Mouse (Mus musculus): ENCODE results near the gene Dnase2b. TPM values are rescaled to one million over a fixed set of nuclear protein-coding genes. Genes with fewer than 3 reads are reported as not detected.

Dnase2b gene
- polyA plus RNA-seq (2012; ENCODE audit: insufficient read depth, low replicate concordance): not detected in 2 replicates

- TF ChIP-seq GATA1 (IDR thresholded peaks at IDR 0.05; ENCODE audit: borderline replicate concordance, low read length) (no peak), FLI1 (IDR thresholded peaks at IDR 0.05; ENCODE audit: low read length) (no peak)
- no peaks in the 10 kb centered on the region for H3K36me3 ChIP-seq (replicated peaks; ENCODE audit: low read length)
- H3K9me3 ChIP-seq: no peaks in the 10 kb centered on the region
- no peak within 1 kb of the TSS for H3K4me3 ChIP-seq (replicated peaks)
- peaks cover 6% of the 10 kb centered on the region for H3K27me3 ChIP-seq (replicated peaks)
- peaks cover 9% of the 10 kb centered on the region for H3K4me1 ChIP-seq
These were observed at the start of gene Dnase2b for GRCm38 (mm10) chr3:146615496-146615895. Gene Dnase2b (minus strand): TSS chr3:146615596.

GRCm38 (mm10) chr3:146661907-146662306 is 46.5 kb upstream of the Dnase2b start:
- Histone ChIP-seq H3K4me1 (peaks cover 31% of the 10 kb centered on the region), H3K27me3 (replicated peaks) (no peaks in the 10 kb centered on the region), H3K4me3 (replicated peaks) (no peak overlapping the region), H3K36me3 (replicated peaks; ENCODE audit: low read length) (no peaks in the 10 kb centered on the region), H3K9me3 (0 out of 2 replicates have a peak, but pooled peaks cover 5% of the 10 kb centered on the region)
- TF ChIP-seq GATA1 (IDR thresholded peaks at IDR 0.05; ENCODE audit: borderline replicate concordance, low read length) (no peak), FLI1 (IDR thresholded peaks at IDR 0.05; ENCODE audit: low read length) (no peak)

GRCm38 (mm10) chr3:146661001-146661400 is 45.6 kb upstream of the Dnase2b start:
- no peaks in the 10 kb centered on the region for H3K36me3 ChIP-seq (replicated peaks; ENCODE audit: low read length)
- no peak for TF ChIP-seq GATA1 (IDR thresholded peaks at IDR 0.05; ENCODE audit: borderline replicate concordance, low read length)
- no peak for TF ChIP-seq FLI1 (IDR thresholded peaks at IDR 0.05; ENCODE audit: low read length)
- no peak overlapping the region for H3K4me3 ChIP-seq (replicated peaks)
- H3K27me3 ChIP-seq (replicated peaks): no peaks in the 10 kb centered on the region
- 0 out of 2 replicates have a peak, but pooled peaks cover 5% of the 10 kb centered on the region for H3K9me3 ChIP-seq
- peaks cover 32% of the 10 kb centered on the region for H3K4me1 ChIP-seq

DNA sequence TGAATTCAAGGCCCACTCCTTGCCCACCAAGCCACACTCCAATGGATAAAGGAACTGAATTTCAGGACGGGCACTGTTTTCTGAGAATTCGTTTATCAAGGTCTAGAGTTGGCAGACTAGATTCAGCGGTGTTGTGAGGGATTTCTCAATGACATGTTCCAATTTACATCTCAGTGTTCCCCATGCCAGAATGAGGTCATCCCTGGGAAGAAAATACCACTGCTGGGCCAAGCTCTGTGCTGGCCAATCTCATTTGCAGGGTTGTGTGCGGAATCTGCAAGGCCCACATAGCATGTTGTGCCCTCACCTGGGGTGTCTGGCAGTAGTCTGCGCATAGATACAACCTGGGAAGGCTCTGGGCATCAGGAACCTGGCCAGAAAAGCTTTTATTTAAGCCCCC is 43.9 kb upstream of the Dnase2b start:
- H3K4me3 ChIP-seq (replicated peaks): no peak overlapping the region

DNA sequence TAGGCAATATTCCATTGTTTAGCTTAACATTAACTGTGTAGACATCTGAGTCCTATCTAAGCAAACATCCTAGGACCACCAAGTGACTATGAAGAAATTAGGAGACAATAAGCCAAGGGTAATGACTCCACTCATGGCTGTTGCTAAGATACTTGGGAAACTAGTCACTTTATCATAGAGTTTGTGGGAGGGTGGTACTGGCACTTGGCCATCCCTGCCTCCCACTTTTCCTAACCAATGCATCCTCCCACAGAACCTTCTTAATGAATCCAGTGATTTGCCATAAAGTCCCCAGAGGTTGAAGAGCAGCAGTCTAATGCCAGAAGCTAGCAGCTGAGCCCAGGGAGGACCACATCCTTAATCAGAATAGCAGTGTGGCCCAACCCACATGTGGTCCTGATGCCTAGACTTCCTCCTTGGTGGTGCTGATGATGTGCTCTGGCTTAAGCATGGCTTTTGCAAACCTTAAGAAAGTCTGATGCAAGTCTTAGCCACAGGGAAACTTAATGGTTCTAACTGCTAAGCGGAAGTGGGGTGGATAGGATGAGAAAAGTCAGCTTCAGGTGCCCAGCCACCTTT is 42.8 kb upstream of the Dnase2b start:
- H3K27me3 ChIP-seq (replicated peaks): no peaks in the 10 kb centered on the region
- TF ChIP-seq FLI1 (IDR thresholded peaks at IDR 0.05; ENCODE audit: low read length) (no peak), GATA1 (IDR thresholded peaks at IDR 0.05; ENCODE audit: borderline replicate concordance, low read length) (no peak)
- no peak overlapping the region for H3K4me3 ChIP-seq (replicated peaks)
- peaks cover 55% of the 10 kb centered on the region for H3K4me1 ChIP-seq
- H3K9me3 ChIP-seq: no peaks in the 10 kb centered on the region
- no peaks in the 10 kb centered on the region for H3K36me3 ChIP-seq (replicated peaks; ENCODE audit: low read length)

More for the DNA sequence above, 43.9 kb upstream of the Dnase2b start:
- 0 out of 2 replicates have a peak, but pooled peaks cover 5% of the 10 kb centered on the region for H3K9me3 ChIP-seq
- TF ChIP-seq GATA1 (IDR thresholded peaks at IDR 0.05; ENCODE audit: borderline replicate concordance, low read length): no peak
- TF ChIP-seq FLI1 (IDR thresholded peaks at IDR 0.05; ENCODE audit: low read length): no peak
- H3K27me3 ChIP-seq (replicated peaks): no peaks in the 10 kb centered on the region
- H3K36me3 ChIP-seq (replicated peaks; ENCODE audit: low read length): no peaks in the 10 kb centered on the region
- H3K4me1 ChIP-seq: peaks cover 46% of the 10 kb centered on the region

DNA sequence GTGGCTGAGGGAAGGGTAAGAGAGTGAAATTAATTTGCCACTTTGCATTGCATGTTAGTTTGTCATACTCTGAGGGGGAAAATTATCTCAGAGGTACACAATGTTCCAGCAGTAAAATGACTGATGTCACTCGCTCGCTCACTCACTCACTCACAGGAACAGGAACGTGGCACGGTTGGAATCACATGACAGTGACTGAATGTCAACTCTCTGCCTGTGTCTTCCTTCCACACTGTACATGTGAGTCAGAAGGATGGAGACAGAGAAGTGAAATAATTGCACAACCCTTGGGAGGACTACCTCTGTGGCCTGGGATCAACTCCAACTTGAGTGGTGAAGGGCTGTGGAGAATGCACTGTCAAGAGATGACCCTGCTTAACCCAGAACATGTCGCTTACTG is 42.0 kb upstream of the Dnase2b start:
- peaks cover 55% of the 10 kb centered on the region for H3K4me1 ChIP-seq
- H3K4me3 ChIP-seq (replicated peaks): peak overlapping the region; percentile 29
- no peaks in the 10 kb centered on the region for H3K36me3 ChIP-seq (replicated peaks; ENCODE audit: low read length)
- TF ChIP-seq GATA1 (IDR thresholded peaks at IDR 0.05; ENCODE audit: borderline replicate concordance, low read length): no peak
- H3K27me3 ChIP-seq (replicated peaks): no peaks in the 10 kb centered on the region
- H3K9me3 ChIP-seq: no peaks in the 10 kb centered on the region

- Histone ChIP-seq H3K36me3 (replicated peaks; ENCODE audit: low read length) (no peaks in the 10 kb centered on the region), H3K4me3 (replicated peaks) (peak overlapping the region; percentile 26), H3K9me3 (no peaks in the 10 kb centered on the region), H3K27me3 (replicated peaks) (no peaks in the 10 kb centered on the region), H3K4me1 (peaks cover 48% of the 10 kb centered on the region)
- TF ChIP-seq GATA1 (IDR thresholded peaks at IDR 0.05; ENCODE audit: borderline replicate concordance, low read length): no peak; the same call in 2 of the 3 replicates
- no peak for TF ChIP-seq FLI1 (IDR thresholded peaks at IDR 0.05; ENCODE audit: low read length)
These were observed 39.7 kb upstream of the Dnase2b start for GRCm38 (mm10) chr3:146655111-146655577.

DNA sequence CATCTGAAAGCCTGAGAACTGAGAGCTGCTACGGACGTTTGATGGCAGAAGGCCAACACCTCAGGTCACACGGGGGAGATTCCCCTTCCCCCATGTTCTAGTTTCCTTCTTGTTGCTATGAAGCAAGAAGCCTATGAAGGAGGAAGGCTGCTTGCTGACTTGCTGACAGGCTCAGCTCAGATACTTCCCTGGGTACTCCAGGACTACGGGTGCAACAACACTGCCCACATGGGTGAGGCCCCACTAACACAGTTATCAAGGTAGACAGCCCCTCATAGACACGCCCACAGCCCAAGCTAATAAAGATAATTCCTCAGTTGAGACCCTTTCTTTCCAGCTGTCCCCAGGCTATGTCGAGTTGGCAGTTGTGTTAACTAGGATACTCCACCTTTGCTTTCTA is 38.3 kb upstream of the Dnase2b start:
- H3K9me3 ChIP-seq: no peaks in the 10 kb centered on the region
- no peaks in the 10 kb centered on the region for H3K36me3 ChIP-seq (replicated peaks; ENCODE audit: low read length)
- TF ChIP-seq GATA1 (IDR thresholded peaks at IDR 0.05; ENCODE audit: borderline replicate concordance, low read length) (no peak), FLI1 (IDR thresholded peaks at IDR 0.05; ENCODE audit: low read length) (no peak)
- H3K4me1 ChIP-seq: peaks cover 50% of the 10 kb centered on the region
- H3K4me3 ChIP-seq (replicated peaks): no peak overlapping the region
- H3K27me3 ChIP-seq (replicated peaks): peaks cover 4% of the 10 kb centered on the region

GRCm38 (mm10) chr3:146652431-146652830 is 37.0 kb upstream of the Dnase2b start:
- Histone ChIP-seq H3K36me3 (replicated peaks; ENCODE audit: low read length) (no peaks in the 10 kb centered on the region), H3K9me3 (no peaks in the 10 kb centered on the region), H3K4me3 (replicated peaks) (no peak overlapping the region), H3K27me3 (replicated peaks) (peaks cover 13% of the 10 kb centered on the region), H3K4me1 (peaks cover 49% of the 10 kb centered on the region)
- TF ChIP-seq FLI1 (IDR thresholded peaks at IDR 0.05; ENCODE audit: low read length): no peak
- TF ChIP-seq GATA1 (IDR thresholded peaks at IDR 0.05; ENCODE audit: borderline replicate concordance, low read length): no peak

- no peaks in the 10 kb centered on the region for H3K9me3 ChIP-seq
- peaks cover 50% of the 10 kb centered on the region for H3K4me1 ChIP-seq
- H3K27me3 ChIP-seq (replicated peaks): peaks cover 17% of the 10 kb centered on the region
- H3K4me3 ChIP-seq (replicated peaks): no peak within 1 kb of the TSS
- no peak for TF ChIP-seq FLI1 (IDR thresholded peaks at IDR 0.05; ENCODE audit: low read length)
- no peak for TF ChIP-seq GATA1 (IDR thresholded peaks at IDR 0.05; ENCODE audit: borderline replicate concordance, low read length)
- no peaks in the 10 kb centered on the region for H3K36me3 ChIP-seq (replicated peaks; ENCODE audit: low read length)
These were observed 35.8 kb upstream of the Dnase2b start, which contains the start of gene 4930503B20Rik for GRCm38 (mm10) chr3:146651217-146651616. Gene 4930503B20Rik (minus strand): TSS chr3:146651317.
